Mouse (Mus musculus): ENCODE results near the gene Slc4a11.

DNA sequence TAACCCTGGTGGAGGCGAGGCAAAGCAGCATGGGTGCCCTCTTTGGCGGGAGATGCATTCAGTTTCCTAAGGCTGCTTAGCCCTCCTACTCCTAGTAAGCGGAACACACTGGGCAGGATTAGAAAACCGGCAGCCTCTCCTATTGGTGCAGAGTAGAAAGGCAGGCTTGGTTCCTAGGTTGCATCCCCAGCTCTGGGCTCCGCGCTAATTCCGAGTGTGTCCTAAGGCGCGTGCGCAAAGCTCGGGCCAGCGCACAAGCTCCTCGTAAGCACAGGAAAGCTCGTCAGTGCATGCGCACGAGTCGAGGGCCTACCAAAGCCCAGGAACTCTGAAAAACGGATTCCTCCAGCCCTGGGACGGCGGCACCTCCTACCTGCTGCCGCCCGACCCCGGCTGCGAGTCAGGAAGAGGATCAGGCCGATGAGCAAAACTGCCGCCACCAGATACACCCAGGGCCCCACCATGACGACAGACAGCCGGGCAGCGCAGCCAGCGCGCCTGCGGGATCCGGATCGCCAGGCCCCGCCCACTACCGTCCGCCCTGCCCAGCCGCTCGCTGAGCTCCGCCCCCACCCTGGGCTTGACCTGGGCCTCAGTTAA lies 33.1 kb downstream of the Slc4a11 start, which contains the start of gene Ddrgk1:
- TF ChIP-seq CTCF (IDR thresholded peaks at IDR 0.05; ENCODE audit: insufficient read depth, low read length) (no peak), POLR2A (IDR thresholded peaks at IDR 0.05; ENCODE audit: borderline replicate concordance, extremely low read depth, low read depth, low read length) (peak; percentile 81)

Data from lung, adult 2 months (tissue).